Mouse (Mus musculus) cerebellum, adult 11 months (tissue): ENCODE measurements around the gene Aldh4a1.

Source experiments
- DNase-seq: peaks from one replicate; pipeline ENCODE4 v3.0.0; 2022

Gene Aldh4a1

GRCm38 (mm10) chr4:139684639-139685017, 62.0 kb downstream of the Aldh4a1 start:
- peak; percentile 26 for DNase-seq

GRCm38 (mm10) chr4:139688058-139688457, 65.4 kb downstream of the Aldh4a1 start:
- no peak for DNase-seq

GRCm38 (mm10) chr4:139689627-139690269, 67.1 kb downstream of the Aldh4a1 start:
- no peak for DNase-seq

GRCm38 (mm10) chr4:139693315-139693714, 70.6 kb downstream of the Aldh4a1 start:
- DNase-seq = no peak

- no peak for DNase-seq
These were observed 75.1 kb downstream of the Aldh4a1 start for GRCm38 (mm10) chr4:139697755-139698154.

- no peak for DNase-seq
These were observed 75.9 kb downstream of the Aldh4a1 start for GRCm38 (mm10) chr4:139698602-139699001.
